ENCODE assay signal across 14 mouse cellular contexts in the genomic region with DNA sequence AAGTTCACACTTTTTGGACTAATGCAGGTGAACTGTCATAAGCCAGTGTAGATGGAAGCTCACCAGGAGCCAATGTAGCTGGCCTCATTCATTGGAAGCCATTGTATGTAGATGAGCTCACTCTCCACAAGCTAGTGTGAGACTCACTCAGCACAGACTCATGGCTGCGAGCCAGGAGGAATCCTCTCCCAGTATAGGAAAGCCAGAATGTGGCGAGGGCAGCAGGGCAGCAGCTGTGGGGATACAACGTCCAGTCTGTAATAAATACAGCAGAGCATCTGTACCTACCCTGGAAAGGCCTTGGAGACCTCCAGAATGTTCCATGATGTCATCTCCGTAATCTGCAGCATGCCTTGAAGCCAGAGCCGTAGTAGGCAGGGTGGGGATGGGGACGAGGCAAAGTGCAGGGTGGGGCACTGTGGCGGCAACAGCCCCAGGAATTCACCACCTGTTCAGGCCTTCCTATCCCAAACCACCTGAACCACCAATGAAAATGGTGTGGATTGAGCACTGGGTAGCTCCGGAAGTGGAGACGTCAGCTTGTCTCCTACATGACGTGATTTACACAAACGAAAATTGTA.
A peak's percentile ranks its signal among the peaks of the same experiment; 100 is the strongest.
DNase-seq lines count a peak whose midpoint lies in the region; ATAC-seq and TF ChIP-seq lines count a peak whose summit lies in the region.
"Had no signal": no experiment of that assay in that cellular context is flagged by ENCODE, and none has a peak within 500 bp of the region (broad histone marks: within the 10 kb centered on the region; RNA-seq: fewer than 3 reads in every experiment).

No protein-coding gene starts in this region.

- no peaks in the 10 kb centered on the region for H3K9me3 ChIP-seq in kidney, embryonic 15.5 days (replicated peaks)
- H3K9me3 ChIP-seq in midbrain, embryonic 13.5 days: no peaks in the 10 kb centered on the region
- H3K9me3 ChIP-seq in midbrain, embryonic 16.5 days (replicated peaks; ENCODE audit: control insufficient read depth, low read length, poor library complexity, severe bottlenecking): no peaks in the 10 kb centered on the region
- H3K9me3 ChIP-seq: hindbrain, embryonic 12.5 days; neural tube, embryonic 13.5 days had no signal

- H3K4me3 ChIP-seq in gastrocnemius, adult 2 months: no peak overlapping the region
- no peak overlapping the region for H3K4me3 ChIP-seq in kidney, embryonic 15.5 days (replicated peaks)
- no peak overlapping the region for H3K4me3 ChIP-seq in kidney, adult 2 months (ENCODE audit: insufficient read depth, low read depth, low read length)
- no peak overlapping the region for H3K4me3 ChIP-seq in midbrain, embryonic 13.5 days (replicated peaks)
- H3K4me3 ChIP-seq in midbrain, embryonic 16.5 days (ENCODE audit: low read depth, low read length): no peak overlapping the region
- H3K4me3 ChIP-seq: hindbrain, embryonic 12.5 days; neural tube, embryonic 13.5 days had no signal

- DNase-seq in gastrocnemius, adult 2 months: peak; percentile 28
- no peak for DNase-seq in gastrocnemius, postnatal 25 days
- DNase-seq in kidney, adult 2 months: no peak
- peak; percentile 15 for DNase-seq in lung, postnatal 14 days
- DNase-seq in embryo, embryonic 11 days: no peak
- DNase-seq: adrenal gland, postnatal 10 days; midbrain, embryonic 14.5 days; thymus, adult 18-20 months had no signal

- 0 out of 2 replicates have a peak, but pooled peaks have one; percentile 52 for ATAC-seq in kidney, embryonic 15.5 days (replicated peaks; ENCODE audit: low FRiP score)
- peak; percentile 19; the same call in 1 of the 2 replicates for ATAC-seq in midbrain, embryonic 13.5 days
- ATAC-seq in midbrain, embryonic 16.5 days: no peak

- no peak overlapping the region for H3K27ac ChIP-seq in gastrocnemius, adult 2 months
- H3K27ac ChIP-seq in kidney, embryonic 15.5 days: no peak overlapping the region
- H3K27ac ChIP-seq in kidney, adult 2 months (ENCODE audit: insufficient read depth, low read depth, low read length): no peak overlapping the region
- H3K27ac ChIP-seq in midbrain, embryonic 13.5 days: no peak overlapping the region
- no peak overlapping the region for H3K27ac ChIP-seq in midbrain, embryonic 16.5 days (ENCODE audit: low read length)
- H3K27ac ChIP-seq: hindbrain, embryonic 12.5 days; kidney, postnatal 0 days; neural tube, embryonic 13.5 days had no signal

- no peak overlapping the region for H3K4me2 ChIP-seq in kidney, embryonic 15.5 days
- H3K4me2 ChIP-seq in midbrain, embryonic 13.5 days (replicated peaks): no peak overlapping the region
- H3K4me2 ChIP-seq in midbrain, embryonic 16.5 days (ENCODE audit: low read length): no peak overlapping the region
- H3K4me2 ChIP-seq: hindbrain, embryonic 12.5 days; neural tube, embryonic 13.5 days had no signal

- TF ChIP-seq POLR2A in kidney, adult 2 months (IDR thresholded peaks at IDR 0.05; ENCODE audit: low read depth, low read length): no peak

- 78% methylated on average over 11 of the region's 11 CpGs for WGBS in kidney, embryonic 15.5 days
- WGBS in kidney, adult 2 months: 83% methylated on average over 11 of the region's 11 CpGs
- 86% methylated on average over 11 of the region's 11 CpGs for WGBS in midbrain, embryonic 13.5 days
- WGBS in midbrain, embryonic 16.5 days: 86% methylated on average over 11 of the region's 11 CpGs

- H3K36me3 ChIP-seq in kidney, embryonic 15.5 days: no peaks in the 10 kb centered on the region
- no peaks in the 10 kb centered on the region for H3K36me3 ChIP-seq in kidney, adult 2 months (ENCODE audit: control insufficient read depth, insufficient read depth, low read length)
- H3K36me3 ChIP-seq in midbrain, embryonic 13.5 days: no peaks in the 10 kb centered on the region
- no peaks in the 10 kb centered on the region for H3K36me3 ChIP-seq in midbrain, embryonic 16.5 days (ENCODE audit: control insufficient read depth, insufficient read depth, low read length)
- H3K36me3 ChIP-seq: hindbrain, embryonic 12.5 days; neural tube, embryonic 13.5 days had no signal

- no peak for TF ChIP-seq CTCF in gastrocnemius, adult 2 months (IDR thresholded peaks at IDR 0.05)
- TF ChIP-seq CTCF in kidney, adult 2 months (conservative IDR thresholded peaks at IDR 0.05; ENCODE audit: insufficient read depth, insufficient read length, low read depth, low read length): no peak

- intact Hi-C loops in gastrocnemius, adult 2 months (cut with DNase I): no loop called here

- H3K9ac ChIP-seq in kidney, embryonic 15.5 days: no peak overlapping the region
- no peak overlapping the region for H3K9ac ChIP-seq in midbrain, embryonic 13.5 days (replicated peaks)
- no peak overlapping the region for H3K9ac ChIP-seq in midbrain, embryonic 16.5 days (ENCODE audit: low read depth, low read length)
- H3K9ac ChIP-seq: hindbrain, embryonic 12.5 days; neural tube, embryonic 13.5 days had no signal

- no peaks in the 10 kb centered on the region for H3K27me3 ChIP-seq in kidney, embryonic 15.5 days
- no peaks in the 10 kb centered on the region for H3K27me3 ChIP-seq in kidney, adult 2 months (replicated peaks; ENCODE audit: control insufficient read depth, insufficient read depth, low read length)
- H3K27me3 ChIP-seq in midbrain, embryonic 13.5 days: no peaks in the 10 kb centered on the region
- H3K27me3 ChIP-seq in midbrain, embryonic 16.5 days (ENCODE audit: control insufficient read depth, insufficient read depth, low read depth, low read length): no peaks in the 10 kb centered on the region
- H3K27me3 ChIP-seq: hindbrain, embryonic 12.5 days had no signal

- 0 out of 2 replicates have a peak, but pooled peaks cover 4% of the 10 kb centered on the region for H3K4me1 ChIP-seq in kidney, embryonic 15.5 days
- no peaks in the 10 kb centered on the region for H3K4me1 ChIP-seq in kidney, adult 2 months (ENCODE audit: control insufficient read depth, insufficient read depth, low read length)
- H3K4me1 ChIP-seq in midbrain, embryonic 13.5 days (replicated peaks): peaks cover 10% of the 10 kb centered on the region
- H3K4me1 ChIP-seq in midbrain, embryonic 16.5 days (ENCODE audit: control insufficient read depth, insufficient read depth, low read length): no peaks in the 10 kb centered on the region

Comparison
In these comparisons a context has a peak if more than half of its experiments do, and no peak if none do; other contexts are left out.
1. DNase-seq: peak in gastrocnemius, adult 2 months (single experiment) and lung, postnatal 14 days (single experiment); none in gastrocnemius, postnatal 25 days (single experiment), kidney, adult 2 months (single experiment) and embryo, embryonic 11 days (single experiment).